Mouse (Mus musculus): ENCODE results near the gene Ksr1.

GRCm38 (mm10) chr11:79116665-79117064 lies 29.5 kb downstream of the Ksr1 start:
- TF ChIP-seq CTCF (IDR thresholded peaks at IDR 0.05; ENCODE audit: borderline replicate concordance, extremely low read depth, insufficient read depth, insufficient read length) (no peak), POLR2A (IDR thresholded peaks at IDR 0.05; ENCODE audit: borderline replicate concordance, extremely low read depth, insufficient read depth, insufficient read length, poor library complexity, severe bottlenecking) (no peak)

All from brain, embryonic 14.5 days (tissue).